Mouse (Mus musculus) heart, adult 2 months (tissue): ENCODE measurements at regions not wholly inside any gene's neighbourhood (a gene's known extent, or its start where the extent isn't known, plus 50 kb on each side); places are given as distances from the start of the nearest gene placed in this dataset.

Experiments used
- CTCF ChIP-seq: fragments of 200-600 bp; IDR thresholded peaks from 2 replicates; pipeline ENCODE4 v1.8.1; 2022; ENCODE audit warnings: antibody characterized with exemption, mild to moderate bottlenecking, moderate library complexity
- POLR2A ChIP-seq: fragments of 200-500 bp; IDR thresholded peaks from 2 replicates; pipeline ENCODE4 v1.6.1; 2011; ENCODE audit warnings: mild to moderate bottlenecking, low read depth, low read length, control low read depth; ENCODE audit not compliant: insufficient read depth

- no peak for TF ChIP-seq POLR2A
- no peak for TF ChIP-seq CTCF
Measured at GRCm38 (mm10) chr15:61653853-61654252, 731.0 kb upstream of the A1bg start.
